Mouse (Mus musculus) retina, adult 2 months (tissue): ENCODE measurements around the gene Arhgap29.

Source experiments
- DNase-seq: peaks from one replicate; pipeline ENCODE4 v3.0.0-alpha.2; 2012; ENCODE audit warnings: low read depth, low spot score

Gene Arhgap29

DNA sequence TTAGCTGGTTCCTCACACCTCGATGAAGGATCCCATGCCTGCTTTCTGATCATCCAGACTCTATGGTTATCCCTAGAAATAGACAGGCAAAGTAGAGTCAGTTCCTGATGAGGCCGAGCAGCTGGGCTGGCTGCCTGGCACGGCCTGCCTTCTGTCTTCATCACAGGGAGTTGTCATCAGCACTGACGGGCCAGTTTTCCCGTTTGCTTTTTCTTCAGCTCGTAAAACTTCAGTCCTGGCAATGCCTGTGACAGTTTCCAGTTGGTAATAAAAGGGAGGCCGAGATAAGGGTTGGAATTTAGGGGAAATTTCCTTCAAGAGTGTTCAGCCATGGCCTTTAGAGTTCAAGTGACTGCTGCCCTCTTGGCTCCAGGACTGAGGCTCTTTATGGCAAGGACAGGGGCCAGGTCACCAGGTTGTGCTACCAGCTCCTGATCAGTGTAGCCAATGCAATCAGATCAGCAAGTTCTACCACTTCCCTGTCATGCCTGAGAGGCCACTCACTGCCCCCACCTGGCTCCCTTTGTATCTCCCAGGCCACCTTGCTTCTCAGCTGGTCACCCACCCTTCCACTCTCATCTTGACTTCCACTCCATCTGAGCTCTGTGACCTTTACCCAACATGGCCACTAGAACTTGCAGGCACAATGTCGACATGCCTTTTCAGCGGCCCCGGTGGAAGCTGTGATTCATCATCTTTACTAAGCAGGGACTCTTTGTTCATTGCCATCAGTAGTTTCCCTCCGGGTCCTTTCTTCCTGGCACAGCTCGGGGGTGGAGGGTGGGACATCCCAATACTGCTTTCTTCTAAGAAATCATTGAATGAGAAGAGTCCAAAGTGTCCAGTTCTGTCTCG is 112.4 kb downstream of the Arhgap29 start:
- DNase-seq, result no peak
